Mouse (Mus musculus) left cerebral cortex, postnatal 25 days (tissue): ENCODE measurements around the gene Plk3. TPM values are rescaled to one million over a fixed set of nuclear protein-coding genes. Genes with fewer than 3 reads are reported as not detected.

ENCODE experiments used
- DNase-seq, 2 experiments: peaks; one replicate each; pipeline ENCODE4 v3.0.0; 2022; ENCODE audit warnings: low spot score in 2 of 2, mixed read lengths in 1 of 2
- intact Hi-C: fragments of 180-260 bp; cut with DNase I; formaldehyde crosslinking; loops from one replicate; pipeline ENCODE4 v1.15.1; 2025
- total RNA-seq, 2 experiments: library from RNA; stranded (reverse); gene quantifications; 2 replicates each; pipeline ENCODE4 v1.2.3; 2021

The Plk3 gene
- total RNA-seq, 2 experiments from 2014 or later: 11.4 to 16.3 TPM

- no peak for DNase-seq
- intact Hi-C loops: loop anchor here (5.0 kb wide), 1 partner anchor 401 kb away; the partner anchor contains the start of gene Tesk2
These were observed 10.1 kb downstream of the Plk3 start for GRCm38 (mm10) chr4:117123546-117124217.

- DNase-seq: no peak
- intact Hi-C loops: loop anchor here (5.0 kb wide), 1 partner anchor 400 kb away; the partner anchor contains the start of gene Tesk2
These were observed 11.6 kb downstream of the Plk3 start for GRCm38 (mm10) chr4:117122209-117122608.

- peak; percentile 94 to 98 for DNase-seq
- intact Hi-C loops: loop anchor here (2.0 to 5.0 kb wide), 2 partner anchors 126 to 398 kb away; partner anchors contain the start of genes Hectd3, Tesk2 and Urod
These were observed 13.0 kb downstream of the Plk3 start for GRCm38 (mm10) chr4:117120445-117121414.

DNA sequence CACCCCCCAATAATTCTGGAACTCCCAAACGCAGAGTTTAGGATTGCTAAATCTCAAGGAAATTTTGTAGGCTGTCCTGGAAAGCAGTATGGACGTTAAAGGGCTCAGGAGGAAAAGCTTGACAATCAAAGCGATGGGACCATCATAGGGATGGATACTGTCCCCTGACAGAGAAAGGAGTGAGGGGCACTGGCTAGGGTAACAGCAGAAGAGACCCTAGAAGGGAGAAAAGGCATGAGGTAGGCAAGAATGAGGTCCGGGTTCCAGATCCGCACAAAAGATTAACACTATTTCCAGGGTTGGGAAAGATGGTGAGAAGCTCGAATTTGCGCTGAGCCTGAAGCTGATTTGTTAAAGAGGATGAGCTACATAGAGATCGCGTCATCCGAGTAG is 13.7 kb downstream of the Plk3 start:
- no peak for DNase-seq
- intact Hi-C loops: loop anchor here (2.0 to 5.0 kb wide), 2 partner anchors 125 to 398 kb away; partner anchors contain the start of genes Hectd3, Tesk2 and Urod

DNA sequence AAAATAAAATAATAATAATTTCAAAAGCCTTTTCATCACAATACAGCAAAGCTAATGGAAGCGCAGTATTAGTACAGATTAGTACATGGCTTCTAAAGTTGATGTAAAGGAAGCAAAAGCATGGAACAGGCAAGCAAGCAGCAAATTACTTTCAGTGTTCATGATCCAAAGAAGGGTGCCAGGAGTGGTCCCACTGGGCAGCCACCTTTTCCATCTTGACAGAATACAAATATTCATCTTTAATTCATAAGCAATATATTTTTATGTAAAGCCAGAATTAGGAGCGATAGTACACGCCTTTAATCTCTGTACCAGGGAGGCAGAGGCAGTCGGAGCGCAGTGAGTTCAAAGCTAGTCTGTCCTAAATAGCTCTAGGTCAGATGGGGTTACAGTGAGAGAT is 14.1 kb downstream of the Plk3 start:
- no peak for DNase-seq
- intact Hi-C loops: loop anchor here (2.0 to 5.0 kb wide), 2 partner anchors 125 to 397 kb away; partner anchors contain the start of genes Hectd3, Tesk2 and Urod

DNA sequence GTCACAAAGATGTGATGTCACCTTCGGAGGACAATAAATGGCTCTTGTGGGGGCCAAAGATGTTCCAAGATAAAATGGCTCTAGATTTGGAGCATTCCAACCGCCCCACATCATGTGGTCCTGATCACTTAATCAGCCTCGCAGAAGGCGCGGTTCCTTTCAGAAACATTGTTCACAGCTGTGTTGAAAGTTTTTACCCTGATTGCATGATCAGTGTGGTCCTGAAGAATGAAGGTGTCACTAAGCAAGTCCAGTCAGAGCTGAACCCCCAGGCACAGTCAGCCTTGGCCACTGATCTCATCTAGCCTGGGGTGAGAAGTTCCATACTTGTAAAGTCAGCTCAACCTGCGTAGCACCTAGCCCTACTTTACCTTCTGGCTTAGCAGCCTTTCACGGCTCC is 15.8 kb downstream of the Plk3 start:
- DNase-seq: no peak
- intact Hi-C loops: no loop called here

DNA sequence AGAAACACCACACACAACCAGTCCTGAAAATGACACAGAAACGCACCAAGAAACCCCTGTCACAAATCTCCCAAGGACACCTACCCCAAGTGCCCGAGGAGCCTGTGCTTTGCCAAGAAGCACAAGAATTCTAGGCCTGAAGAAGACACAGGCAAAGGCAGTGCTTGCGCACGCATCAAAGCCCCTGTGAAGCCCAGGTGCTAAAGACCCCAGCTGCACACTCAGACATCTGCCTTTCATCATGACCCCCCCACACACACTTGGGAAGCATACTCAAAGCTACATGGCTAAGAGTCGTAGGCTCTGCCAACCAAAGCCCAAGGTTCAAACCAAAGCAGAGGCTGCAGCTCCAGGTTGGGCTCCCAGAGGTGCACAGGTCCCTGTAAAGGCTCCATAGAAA is 18.2 kb downstream of the Plk3 start:
- DNase-seq: no peak
- intact Hi-C loops: no loop called here

DNA sequence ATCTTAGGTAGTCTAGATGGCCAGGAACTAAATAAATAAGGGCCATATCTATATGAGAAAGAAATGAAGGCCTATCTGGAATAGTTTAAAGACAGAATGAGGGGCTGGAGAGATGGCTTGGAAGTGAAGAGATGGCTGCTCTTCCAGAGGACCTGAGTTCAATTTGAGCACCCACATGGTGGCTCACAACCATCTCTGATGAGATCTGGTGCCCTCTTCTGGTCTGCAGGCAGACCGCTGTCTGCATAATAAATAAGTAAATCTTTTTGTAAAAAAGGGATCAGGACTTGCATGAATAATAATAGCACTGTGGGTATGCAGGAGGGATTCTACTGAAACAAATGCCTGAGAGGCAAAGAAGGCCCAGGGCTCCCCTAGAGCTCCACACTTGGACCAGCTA is 20.5 kb downstream of the Plk3 start:
- DNase-seq: no peak
- intact Hi-C loops: no loop called here

DNA sequence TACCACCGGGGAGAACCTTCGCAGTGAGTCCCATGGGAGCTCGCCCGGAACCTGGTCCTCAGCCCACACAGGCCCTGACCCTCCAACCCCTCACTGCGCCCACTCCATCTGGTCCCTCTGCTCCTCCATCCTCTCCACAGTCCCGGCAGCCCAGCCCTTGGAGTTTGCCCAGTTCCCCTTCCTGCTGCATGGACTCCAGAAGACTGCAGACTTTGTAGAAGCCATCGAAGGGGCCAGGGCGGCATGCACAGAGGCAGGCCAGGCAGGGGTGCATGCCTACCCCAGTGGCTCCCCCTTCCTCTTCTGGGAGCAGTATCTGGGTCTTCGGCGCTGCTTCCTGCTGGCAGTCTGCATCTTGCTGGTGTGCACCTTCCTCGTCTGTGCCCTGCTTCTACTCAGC is 22.8 kb downstream of the Plk3 start:
- DNase-seq: no peak
- intact Hi-C loops: no loop called here

DNA sequence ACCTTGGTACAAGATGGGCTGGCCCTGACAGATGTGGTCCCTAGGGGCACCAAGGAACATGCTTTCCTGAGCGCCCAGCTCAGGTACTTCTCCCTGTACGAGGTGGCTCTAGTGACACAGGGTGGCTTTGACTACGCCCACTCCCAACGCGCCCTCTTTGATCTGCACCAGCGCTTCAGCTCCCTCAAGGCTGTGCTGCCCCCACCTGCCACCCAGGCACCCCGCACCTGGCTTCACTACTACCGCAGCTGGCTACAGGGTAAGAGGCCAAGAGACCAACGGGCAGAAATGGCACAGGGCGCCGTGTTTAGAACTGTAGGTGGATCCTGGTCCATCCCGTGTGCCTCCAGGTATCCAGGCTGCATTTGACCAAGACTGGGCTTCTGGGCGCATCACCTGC is 23.5 kb downstream of the Plk3 start:
- DNase-seq: no peak
- intact Hi-C loops: no loop called here

DNA sequence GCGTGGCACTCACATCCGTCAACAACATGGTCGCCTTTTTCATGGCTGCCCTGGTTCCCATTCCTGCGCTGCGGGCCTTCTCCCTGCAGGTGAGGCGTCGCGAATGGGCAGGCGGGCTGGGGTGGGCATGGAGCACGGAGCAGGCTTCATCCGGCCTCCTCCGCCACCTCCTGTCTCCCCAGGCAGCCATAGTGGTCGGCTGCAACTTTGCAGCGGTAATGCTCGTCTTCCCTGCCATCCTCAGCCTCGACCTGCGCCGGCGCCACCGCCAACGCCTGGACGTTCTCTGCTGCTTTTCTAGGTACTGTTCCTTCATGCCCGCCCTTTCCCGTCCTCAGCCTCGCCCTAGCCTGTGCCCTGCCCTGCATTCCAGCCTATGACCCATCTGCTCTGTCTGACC is 24.4 kb downstream of the Plk3 start:
- intact Hi-C loops: no loop called here
- no peak for DNase-seq

GRCm38 (mm10) chr4:117108524-117108849 is 25.3 kb downstream of the Plk3 start:
- intact Hi-C loops: no loop called here
- no peak for DNase-seq

- intact Hi-C loops: no loop called here
- DNase-seq: no peak
These were observed 25.8 kb downstream of the Plk3 start for GRCm38 (mm10) chr4:117107813-117108523.

DNA sequence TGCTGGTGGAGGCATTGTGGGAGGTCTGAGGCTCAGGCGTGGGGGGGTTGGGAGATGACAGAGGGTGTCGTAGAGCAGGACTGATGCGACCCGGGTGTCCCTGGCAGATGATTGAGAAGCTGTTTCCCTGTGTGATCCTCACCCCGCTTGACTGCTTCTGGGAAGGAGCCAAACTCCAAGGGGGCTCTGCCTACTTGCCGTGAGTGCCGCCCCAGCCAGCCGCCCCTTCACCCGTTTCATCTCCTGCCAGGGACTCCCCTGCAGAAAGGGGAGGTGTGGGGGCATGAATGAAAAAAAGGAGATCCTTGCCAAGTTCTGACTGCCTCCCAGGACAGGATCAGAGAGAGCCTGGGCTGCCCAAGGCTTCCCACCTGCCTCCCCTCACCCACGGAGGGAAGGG is 28.6 kb downstream of the Plk3 start:
- DNase-seq: no peak
- intact Hi-C loops: no loop called here

DNA sequence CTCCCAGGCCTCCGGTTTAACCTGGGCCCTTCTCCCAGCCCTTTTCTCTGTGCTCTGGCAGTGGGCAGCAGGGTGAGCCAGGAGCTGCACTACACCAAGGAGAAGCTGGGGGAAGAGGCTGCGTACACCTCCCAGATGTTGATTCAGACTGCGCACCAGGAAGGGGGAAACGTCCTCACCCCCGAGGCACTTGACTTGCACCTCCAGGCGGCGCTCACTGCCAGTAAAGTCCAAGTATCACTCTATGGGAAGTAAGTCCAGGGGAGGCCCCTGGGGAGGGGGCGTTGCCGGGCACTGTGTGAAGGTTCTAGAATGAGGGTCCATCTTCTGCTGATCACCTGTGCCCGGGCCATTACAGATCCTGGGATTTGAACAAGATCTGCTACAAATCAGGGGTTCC is 29.1 kb downstream of the Plk3 start:
- intact Hi-C loops: no loop called here
- no peak for DNase-seq

DNA sequence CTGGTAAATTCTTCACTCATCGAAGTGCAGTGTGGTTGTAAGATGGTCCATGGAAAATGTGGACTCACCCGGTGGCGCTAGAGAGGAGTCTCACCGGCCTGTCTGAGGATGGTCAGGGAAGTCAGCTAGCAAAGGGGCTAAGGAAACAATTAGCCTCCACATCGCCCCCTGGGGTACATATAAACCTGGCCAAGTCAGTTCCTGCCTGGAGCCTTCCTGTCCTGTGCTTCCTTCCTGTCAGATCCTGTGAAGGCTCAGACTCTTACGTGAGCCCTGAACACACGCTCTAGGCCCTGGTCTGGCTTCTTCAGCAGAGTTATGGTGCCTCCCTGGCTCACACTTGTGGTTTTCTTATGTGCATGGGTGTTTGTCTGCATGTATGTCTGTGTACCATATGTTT is 32.5 kb downstream of the Plk3 start:
- DNase-seq: no peak
- intact Hi-C loops: no loop called here

- no peak for DNase-seq
These were observed 33.7 kb downstream of the Plk3 start for GRCm38 (mm10) chr4:117100036-117100435.

GRCm38 (mm10) chr4:117098764-117099036 is 35.1 kb downstream of the Plk3 start:
- intact Hi-C loops: no loop called here
- DNase-seq: no peak

More at GRCm38 (mm10) chr4:117100036-117100435, 33.7 kb downstream of the Plk3 start:
- intact Hi-C loops: no loop called here

- intact Hi-C loops: no loop called here
- DNase-seq: no peak
These were observed 35.6 kb downstream of the Plk3 start for GRCm38 (mm10) chr4:117097969-117098763.
